Mouse (Mus musculus) cortical plate, adult 2 months (tissue): ENCODE measurements around the gene Zbtb37. TPM values are rescaled to one million over a fixed set of nuclear protein-coding genes. Genes with fewer than 3 reads are reported as not detected.
"Not testable (repeated sequence)": the region's sequence is repeated elsewhere in the genome, so short reads cannot be mapped to it uniquely, and the experiment has no call there.

Source experiments
- H3K27ac ChIP-seq: fragments of 200-500 bp; 2 replicates; pipeline ENCODE4 v1.5.1; 2012; ENCODE audit warnings: low read length, control low read depth, inconsistent platforms; ENCODE audit not compliant: insufficient read depth
- H3K4me1 ChIP-seq: fragments of 200-500 bp; 2 replicates; pipeline ENCODE4 v1.6.1; 2011; ENCODE audit warnings: low read length; ENCODE audit not compliant: control insufficient read depth, insufficient read depth
- H3K4me3 ChIP-seq: fragments of 200-500 bp; 2 replicates; pipeline ENCODE4 v1.5.1; 2011; ENCODE audit warnings: mild to moderate bottlenecking, low read length, control low read depth; ENCODE audit not compliant: insufficient read depth
- CTCF ChIP-seq: fragments of 200-500 bp; IDR thresholded peaks from 2 replicates; pipeline ENCODE4 v1.5.1; 2011; ENCODE audit warnings: mild to moderate bottlenecking, control low read depth, low read length; ENCODE audit not compliant: insufficient read depth; ENCODE audit errors: extremely low read depth
- POLR2A ChIP-seq: fragments of 200-500 bp; IDR thresholded peaks from 2 replicates; pipeline ENCODE4 v1.6.1; 2011; ENCODE audit warnings: mild to moderate bottlenecking, low read length, control low read depth; ENCODE audit not compliant: insufficient read depth; ENCODE audit errors: extremely low read depth
- polyA plus RNA-seq: library from polyadenylated mRNA; depleted of rRNA; stranded (reverse); fragments of >200 nt; gene quantifications from 2 replicates; pipeline ENCODE4 v1.2.3, GENCODE M21; 2012

Zbtb37 gene
- polyA plus RNA-seq, 1 experiment, result 4.8 TPM

- H3K4me3 ChIP-seq, result no peak overlapping the region
- no peak overlapping the region for H3K27ac ChIP-seq
- TF ChIP-seq POLR2A (no peak), CTCF (no peak)
- H3K4me1 ChIP-seq, result no peaks in the 10 kb centered on the region
Observed at GRCm38 (mm10) chr1:161010436-161010835, 24.2 kb downstream of the Zbtb37 start.

- H3K4me3 ChIP-seq, result no peak overlapping the region
- no peak for TF ChIP-seq CTCF
- no peak for TF ChIP-seq POLR2A
- no peak overlapping the region for H3K27ac ChIP-seq
- no peaks in the 10 kb centered on the region for H3K4me1 ChIP-seq
Observed at GRCm38 (mm10) chr1:161008038-161008437, 26.6 kb downstream of the Zbtb37 start.

- no peak for TF ChIP-seq POLR2A
- Histone ChIP-seq H3K4me1 (no peaks in the 10 kb centered on the region), H3K4me3 (no peak overlapping the region), H3K27ac (no peak overlapping the region)
Observed at GRCm38 (mm10) chr1:161006471-161006870, 28.2 kb downstream of the Zbtb37 start.

- TF ChIP-seq POLR2A (no peak), CTCF (no peak)
Observed at GRCm38 (mm10) chr1:161005526-161005925, 29.1 kb downstream of the Zbtb37 start.

GRCm38 (mm10) chr1:161004942-161005341 lies 29.7 kb downstream of the Zbtb37 start:
- H3K4me3 ChIP-seq, result no peak overlapping the region
- TF ChIP-seq POLR2A, result no peak
- no peak for TF ChIP-seq CTCF
- no peaks in the 10 kb centered on the region for H3K4me1 ChIP-seq
- H3K27ac ChIP-seq, result no peak overlapping the region

More at GRCm38 (mm10) chr1:161005526-161005925, 29.1 kb downstream of the Zbtb37 start:
- H3K4me1 ChIP-seq, result no peaks in the 10 kb centered on the region
- H3K4me3 ChIP-seq, result no peak overlapping the region
- H3K27ac ChIP-seq, result no peak overlapping the region

GRCm38 (mm10) chr1:160993851-160994250 lies 40.8 kb downstream of the Zbtb37 start:
- Histone ChIP-seq H3K4me1 (no peaks in the 10 kb centered on the region), H3K4me3 (no peak overlapping the region), H3K27ac (no peak overlapping the region)
- TF ChIP-seq POLR2A, result no peak
- TF ChIP-seq CTCF, result no peak

GRCm38 (mm10) chr1:160989395-160989794 lies 45.3 kb downstream of the Zbtb37 start:
- Histone ChIP-seq H3K4me3 (no peak overlapping the region), H3K27ac (no peak overlapping the region), H3K4me1 (no peaks in the 10 kb centered on the region)
- no peak for TF ChIP-seq POLR2A
- TF ChIP-seq CTCF, result no peak

GRCm38 (mm10) chr1:160986881-160987635 lies 47.6 kb downstream of the Zbtb37 start:
- no peaks in the 10 kb centered on the region for H3K4me1 ChIP-seq
- no peak overlapping the region for H3K27ac ChIP-seq
- TF ChIP-seq POLR2A (no peak), CTCF (no peak)
- no peak overlapping the region for H3K4me3 ChIP-seq

- no peak overlapping the region for H3K27ac ChIP-seq
- no peaks in the 10 kb centered on the region for H3K4me1 ChIP-seq
- no peak for TF ChIP-seq CTCF
- no peak for TF ChIP-seq POLR2A
- H3K4me3 ChIP-seq, result no peak overlapping the region
Observed at GRCm38 (mm10) chr1:160985477-160985876, 49.2 kb downstream of the Zbtb37 start.

GRCm38 (mm10) chr1:160984731-160985130 lies 49.9 kb downstream of the Zbtb37 start:
- H3K27ac ChIP-seq, H3K4me3 ChIP-seq, H3K4me1 ChIP-seq: not testable (repeated sequence)
